Mouse (Mus musculus) induced T-regulatory cell, adult 2 months (primary cell): Measurements from ENCODE around the gene Ptges3l.
"Not testable (repeated sequence)": the region's sequence is repeated elsewhere in the genome, so short reads cannot be mapped to it uniquely, and the experiment has no call there.

ENCODE experiments used
- DNase-seq: peaks from one replicate; pipeline ENCODE4 v3.0.0-alpha.2; 2012; ENCODE audit warnings: low read depth

Gene Ptges3l

GRCm38 (mm10) chr11:101420148-101420547 lies 5.0 kb downstream of the Ptges3l start:
- no peak for DNase-seq

- DNase-seq: no peak
These were observed 5.5 kb downstream of the Ptges3l start for GRCm38 (mm10) chr11:101419610-101420009.

- no peak for DNase-seq
These were observed 6.1 kb downstream of the Ptges3l start for GRCm38 (mm10) chr11:101418991-101419390.

- DNase-seq: peak; percentile 91
These were observed 7.9 kb downstream of the Ptges3l start, which contains the start of gene Aarsd1 for GRCm38 (mm10) chr11:101417101-101417855. Aarsd1 (minus strand) TSS chr11:101417615.

GRCm38 (mm10) chr11:101416433-101417100 lies 8.6 kb downstream of the Ptges3l start:
- peak; percentile 65 for DNase-seq

GRCm38 (mm10) chr11:101415306-101415705 lies 9.8 kb downstream of the Ptges3l start:
- DNase-seq: no peak

- DNase-seq: peak; percentile 56
These were observed 30.0 kb downstream of the Ptges3l start for GRCm38 (mm10) chr11:101395110-101395509.

GRCm38 (mm10) chr11:101381817-101382216 lies 43.3 kb downstream of the Ptges3l start:
- DNase-seq: no peak

- no peak for DNase-seq
These were observed 46.2 kb downstream of the Ptges3l start for GRCm38 (mm10) chr11:101378926-101379325.

GRCm38 (mm10) chr11:101378196-101378595 lies 46.9 kb downstream of the Ptges3l start:
- DNase-seq: not testable (repeated sequence)

GRCm38 (mm10) chr11:101374421-101374938 lies 50.7 kb downstream of the Ptges3l start:
- no peak for DNase-seq

- DNase-seq: no peak
These were observed 55.0 kb downstream of the Ptges3l start for GRCm38 (mm10) chr11:101370141-101370540.
